In genomic region chr3:152776872-152777540, GRCm38 (mm10) we compare ENCODE assay signal across 26 mouse cellular contexts.
A peak's percentile ranks its signal among the peaks of the same experiment; 100 is the strongest.
DNase-seq lines count a peak whose midpoint lies in the region; ATAC-seq and TF ChIP-seq lines count a peak whose summit lies in the region.
"Had no signal": no experiment of that assay in that cellular context is flagged by ENCODE, and none has a peak within 500 bp of the region (broad histone marks: within the 10 kb centered on the region; RNA-seq: fewer than 3 reads in every experiment).

No protein-coding gene starts in this region.

- H3K36me3 ChIP-seq in kidney, adult 2 months (ENCODE audit: control insufficient read depth, insufficient read depth, low read length) = no peaks in the 10 kb centered on the region
- H3K36me3 ChIP-seq in kidney, embryonic 15.5 days = no peaks in the 10 kb centered on the region
- no peaks in the 10 kb centered on the region for H3K36me3 ChIP-seq in kidney, postnatal 0 days (ENCODE audit: insufficient read depth, low read length)
- 0 out of 2 replicates have a peak, but pooled peaks cover 2% of the 10 kb centered on the region for H3K36me3 ChIP-seq in liver, embryonic 15.5 days (replicated peaks)
- H3K36me3 ChIP-seq: embryonic facial prominence, embryonic 13.5 days; hindbrain, embryonic 10.5 days; limb, embryonic 12.5 days had no signal

- peak overlapping the region; percentile 67 for H3K27ac ChIP-seq in kidney, adult 2 months (ENCODE audit: insufficient read depth, low read depth, low read length)
- H3K27ac ChIP-seq in kidney, embryonic 15.5 days = no peak overlapping the region
- H3K27ac ChIP-seq in kidney, postnatal 0 days = no peak overlapping the region
- H3K27ac ChIP-seq in liver, embryonic 15.5 days (replicated peaks) = no peak overlapping the region
- H3K27ac ChIP-seq: embryonic facial prominence, embryonic 13.5 days; forebrain, embryonic 10.5 days; hindbrain, embryonic 10.5 days; left cerebral cortex, adult 2 months; limb, embryonic 12.5 days; stomach, postnatal 0 days had no signal

- TF ChIP-seq CTCF in kidney, adult 2 months (conservative IDR thresholded peaks at IDR 0.05; ENCODE audit: insufficient read depth, insufficient read length, low read depth, low read length) = no peak
- no peak for TF ChIP-seq CTCF in kidney, postnatal 0 days (IDR thresholded peaks at IDR 0.05; ENCODE audit: low read depth)

- TF ChIP-seq POLR2A in kidney, adult 2 months (IDR thresholded peaks at IDR 0.05; ENCODE audit: low read depth, low read length) = no peak

- no peak for ATAC-seq in kidney, embryonic 15.5 days (replicated peaks; ENCODE audit: low FRiP score)
- ATAC-seq in kidney, postnatal 0 days (replicated peaks; ENCODE audit: low FRiP score, low read depth) = peak; percentile 64; the same call in 1 of the 2 replicates
- ATAC-seq in liver, embryonic 15.5 days (ENCODE audit: insufficient read depth) = 0 out of 2 replicates have a peak, but pooled peaks have one; percentile 47
- ATAC-seq: forebrain, postnatal 0 days; hindbrain, embryonic 16.5 days had no signal

- no peaks in the 10 kb centered on the region for H3K9me3 ChIP-seq in kidney, embryonic 15.5 days (replicated peaks)
- no peaks in the 10 kb centered on the region for H3K9me3 ChIP-seq in kidney, postnatal 0 days (replicated peaks; ENCODE audit: low read length)
- H3K9me3 ChIP-seq in liver, embryonic 15.5 days (replicated peaks) = no peaks in the 10 kb centered on the region
- H3K9me3 ChIP-seq: embryonic facial prominence, embryonic 13.5 days; forebrain, embryonic 10.5 days; hindbrain, embryonic 10.5 days; limb, embryonic 12.5 days had no signal

- 0 out of 2 replicates have a peak, but pooled peaks cover 8% of the 10 kb centered on the region for H3K4me1 ChIP-seq in kidney, adult 2 months (ENCODE audit: control insufficient read depth, insufficient read depth, low read length)
- no peaks in the 10 kb centered on the region for H3K4me1 ChIP-seq in kidney, embryonic 15.5 days
- no peaks in the 10 kb centered on the region for H3K4me1 ChIP-seq in kidney, postnatal 0 days (replicated peaks; ENCODE audit: insufficient read depth, low read length)
- 0 out of 2 replicates have a peak, but pooled peaks cover 5% of the 10 kb centered on the region for H3K4me1 ChIP-seq in liver, embryonic 15.5 days (replicated peaks)
- H3K4me1 ChIP-seq: forebrain, embryonic 10.5 days; hindbrain, embryonic 10.5 days; limb, embryonic 12.5 days had no signal

- H3K9ac ChIP-seq in kidney, embryonic 15.5 days = no peak overlapping the region
- no peak overlapping the region for H3K9ac ChIP-seq in kidney, postnatal 0 days (ENCODE audit: low read depth, low read length)
- no peak overlapping the region for H3K9ac ChIP-seq in liver, embryonic 15.5 days
- H3K9ac ChIP-seq: embryonic facial prominence, embryonic 13.5 days; forebrain, postnatal 0 days; limb, embryonic 12.5 days had no signal

- DNase-seq in kidney, adult 2 months = peak; percentile 86
- DNase-seq in kidney, adult 9 months = peak; percentile 81
- DNase-seq in kidney, postnatal 0 days (ENCODE audit: low spot score) = no peak
- no peak for DNase-seq in spleen, postnatal 10 days (ENCODE audit: low spot score in 2 of 2)
- no peak for DNase-seq in cerebellum, adult 18-20 months
- DNase-seq: adrenal gland, postnatal 25 days; B cell, adult 2 months; cerebellum, adult 11-12 months; cerebellum, postnatal 10 days; forebrain, postnatal 0 days; heart, postnatal 14 days; lung, adult 2 months; lung, postnatal 14 days; midbrain, embryonic 14.5 days; spleen, adult 18-20 months; thymus, adult 18-20 months; thymus, postnatal 36 days had no signal

- H3K27me3 ChIP-seq in kidney, adult 2 months (replicated peaks; ENCODE audit: control insufficient read depth, insufficient read depth, low read length) = no peaks in the 10 kb centered on the region
- H3K27me3 ChIP-seq in kidney, embryonic 15.5 days = no peaks in the 10 kb centered on the region
- no peaks in the 10 kb centered on the region for H3K27me3 ChIP-seq in kidney, postnatal 0 days (ENCODE audit: insufficient read depth, low read length)
- no peaks in the 10 kb centered on the region for H3K27me3 ChIP-seq in liver, embryonic 15.5 days
- H3K27me3 ChIP-seq: embryonic facial prominence, embryonic 13.5 days; limb, embryonic 12.5 days had no signal

- 60% methylated on average over 16 of the region's 16 CpGs for WGBS in kidney, adult 2 months
- 77% methylated on average over 16 of the region's 16 CpGs for WGBS in kidney, embryonic 15.5 days
- whole genome bisulfite sequencing in kidney, postnatal 0 days = 74% methylated on average over 16 of the region's 16 CpGs
- 79% methylated on average over 16 of the region's 16 CpGs for WGBS in liver, embryonic 15.5 days (ENCODE audit: insufficient replicate concordance)

- no peak overlapping the region for H3K4me3 ChIP-seq in kidney, adult 2 months (ENCODE audit: insufficient read depth, low read depth, low read length)
- no peak overlapping the region for H3K4me3 ChIP-seq in kidney, embryonic 15.5 days (replicated peaks)
- no peak overlapping the region for H3K4me3 ChIP-seq in kidney, postnatal 0 days (replicated peaks; ENCODE audit: low read depth, low read length)
- H3K4me3 ChIP-seq in liver, embryonic 15.5 days (replicated peaks) = no peak overlapping the region
- H3K4me3 ChIP-seq: embryonic facial prominence, embryonic 13.5 days; forebrain, embryonic 10.5 days; hindbrain, embryonic 10.5 days; left cerebral cortex, adult 2 months; limb, embryonic 12.5 days had no signal

- no peak overlapping the region for H3K4me2 ChIP-seq in kidney, embryonic 15.5 days
- no peak overlapping the region for H3K4me2 ChIP-seq in kidney, postnatal 0 days (ENCODE audit: low read length)
- no peak overlapping the region for H3K4me2 ChIP-seq in liver, embryonic 15.5 days
- H3K4me2 ChIP-seq: embryonic facial prominence, embryonic 13.5 days; limb, embryonic 12.5 days had no signal

Comparison
In these comparisons a context has a peak if more than half of its experiments do, and no peak if none do; other contexts are left out.
1. DNase-seq: peak in kidney, adult 2 months (single experiment) and kidney, adult 9 months (single experiment); none in kidney, postnatal 0 days (single experiment), spleen, postnatal 10 days (0 of 2) and cerebellum, adult 18-20 months (0 of 2).